Mouse (Mus musculus) gastrocnemius, adult 8-10 months (tissue): ENCODE data around the gene Cep112. TPM values are rescaled to one million over a fixed set of nuclear protein-coding genes. Genes with fewer than 3 reads are reported as not detected.

Experiments used
- DNase-seq, 2 experiments: peaks; one replicate each; pipeline ENCODE4 v3.0.0; 2022; ENCODE audit warnings: low spot score in 2 of 2
- total RNA-seq, 4 experiments: library from RNA; stranded (reverse); gene quantifications; 2 replicates each; pipeline ENCODE4 v1.2.4; 2022

The Cep112 gene
- total RNA-seq, 4 experiments from 2014 or later = 1.0 to 4.5 (median 1.8) TPM

- no peak for DNase-seq
These were observed 352.2 kb downstream of the Cep112 start for GRCm38 (mm10) chr11:108777158-108777557.

- no peak for DNase-seq
These were observed 355.6 kb downstream of the Cep112 start for GRCm38 (mm10) chr11:108780271-108781250.

GRCm38 (mm10) chr11:108798398-108798797, 373.4 kb downstream of the Cep112 start:
- no peak for DNase-seq

- DNase-seq = no peak
These were observed 374.7 kb downstream of the Cep112 start for GRCm38 (mm10) chr11:108799695-108800094.

- no peak for DNase-seq
These were observed 379.0 kb downstream of the Cep112 start for GRCm38 (mm10) chr11:108804030-108804429.

- DNase-seq = no peak
These were observed 381.0 kb downstream of the Cep112 start for GRCm38 (mm10) chr11:108805947-108806346.

GRCm38 (mm10) chr11:108809626-108810025, 384.6 kb downstream of the Cep112 start:
- no peak for DNase-seq

- DNase-seq = no peak
These were observed 396.8 kb downstream of the Cep112 start for GRCm38 (mm10) chr11:108821771-108822170.

GRCm38 (mm10) chr11:108822257-108822656, 397.3 kb downstream of the Cep112 start:
- no peak for DNase-seq

GRCm38 (mm10) chr11:108827321-108827720, 402.3 kb downstream of the Cep112 start:
- no peak for DNase-seq

GRCm38 (mm10) chr11:108828374-108829025, 403.5 kb downstream of the Cep112 start:
- no peak for DNase-seq

GRCm38 (mm10) chr11:108836706-108837105, 411.7 kb downstream of the Cep112 start:
- DNase-seq = no peak

- DNase-seq = no peak
These were observed 415.2 kb downstream of the Cep112 start for GRCm38 (mm10) chr11:108840195-108840594.

- DNase-seq = no peak
These were observed 417.8 kb downstream of the Cep112 start for GRCm38 (mm10) chr11:108842765-108843164.

- no peak for DNase-seq
These were observed 421.0 kb downstream of the Cep112 start for GRCm38 (mm10) chr11:108845971-108846370.

GRCm38 (mm10) chr11:108846479-108846878, 421.5 kb downstream of the Cep112 start:
- no peak for DNase-seq

GRCm38 (mm10) chr11:108851771-108852170, 426.8 kb downstream of the Cep112 start:
- DNase-seq = no peak

- no peak for DNase-seq
These were observed 432.3 kb downstream of the Cep112 start for GRCm38 (mm10) chr11:108857254-108857653.

- DNase-seq = no peak
These were observed 432.8 kb downstream of the Cep112 start for GRCm38 (mm10) chr11:108857678-108858338.

GRCm38 (mm10) chr11:108858339-108858804, 433.4 kb downstream of the Cep112 start:
- no peak for DNase-seq

GRCm38 (mm10) chr11:108858846-108859245, 433.9 kb downstream of the Cep112 start:
- no peak for DNase-seq

- no peak for DNase-seq
These were observed 437.4 kb downstream of the Cep112 start for GRCm38 (mm10) chr11:108862360-108862759.
